Mouse (Mus musculus) midbrain, embryonic 14.5 days (tissue): ENCODE data around the gene Rxra. TPM values are rescaled to one million over a fixed set of nuclear protein-coding genes. Genes with fewer than 3 reads are reported as not detected.

Source experiments
- ATAC-seq: fragments of 200-750 bp; cut with Nextera tagmentation; 2 replicates; pipeline ENCODE4 v1.8.0; 2017; ENCODE audit warnings: moderate number of reproducible peaks, moderate library complexity; ENCODE audit not compliant: low FRiP score, low TSS enrichment
- DNase-seq: peaks from one replicate; pipeline ENCODE4 v3.0.0-alpha.2; 2015
- H3K27ac ChIP-seq: fragments of 300-500 bp; sonication (generic); replicated peaks from 2 replicates; pipeline ENCODE4 v1.5.1; 2014; ENCODE audit warnings: mild to moderate bottlenecking, low read depth, low read length, moderate library complexity
- H3K27me3 ChIP-seq: fragments of 300-500 bp; sonication (generic); 2 replicates; pipeline ENCODE4 v1.6.1; 2014; ENCODE audit warnings: low read length, control low read depth, mixed read lengths; ENCODE audit not compliant: control insufficient read depth, insufficient read depth
- H3K36me3 ChIP-seq: fragments of 300-500 bp; sonication (generic); 2 replicates; pipeline ENCODE4 v1.6.1; 2014; ENCODE audit warnings: low read length, control low read depth; ENCODE audit not compliant: control insufficient read depth, insufficient read depth
- H3K4me1 ChIP-seq: fragments of 300-500 bp; sonication (generic); 2 replicates; pipeline ENCODE4 v1.6.1; 2014; ENCODE audit warnings: mild to moderate bottlenecking, antibody characterized with exemption, low read length, control low read depth; ENCODE audit not compliant: control insufficient read depth, insufficient read depth
- H3K4me2 ChIP-seq: fragments of 300-500 bp; sonication (generic); 2 replicates; pipeline ENCODE4 v1.6.1; 2014; ENCODE audit warnings: mild to moderate bottlenecking, low read length, moderate library complexity
- H3K4me3 ChIP-seq: fragments of 300-500 bp; sonication (generic); replicated peaks from 2 replicates; pipeline ENCODE4 v1.5.1; 2014; ENCODE audit warnings: low read depth, low read length
- H3K9ac ChIP-seq: fragments of 300-500 bp; sonication (generic); replicated peaks from 2 replicates; pipeline ENCODE4 v1.6.1; 2014; ENCODE audit warnings: mild to moderate bottlenecking, low read length, moderate library complexity
- H3K9me3 ChIP-seq: fragments of 300-500 bp; sonication (generic); 2 replicates; pipeline ENCODE4 v1.6.1; 2016; ENCODE audit warnings: low read length, control low read depth, mixed read lengths; ENCODE audit not compliant: control insufficient read depth
- WGBS: fragments of 180-500 bp; shearing (Covaris S2); extraction: QIAGEN DNeasy Blood & Tissue Kit; methylation state at CpG from one replicate; pipeline ENCODE4 v1.1.7; 2014; 5-methylcytosine and 5-hydroxymethylcytosine counted together
- polyA plus RNA-seq: library from polyadenylated mRNA; unstranded; fragments of >200 nt; fragmentation: Nextera tagmentation; extraction: Ambion mirVana; gene quantifications from 2 replicates; pipeline ENCODE4 v1.2.1, GENCODE M21; 2014

Rxra gene
- polyA plus RNA-seq, 1 experiment from 2014 or later: 2.5 TPM

GRCm38 (mm10) chr2:27743863-27744611, 67.8 kb downstream of the Rxra start:
- Histone ChIP-seq H3K9ac (no peak overlapping the region), H3K27ac (no peak overlapping the region), H3K9me3 (no peaks in the 10 kb centered on the region), H3K4me3 (no peak overlapping the region), H3K36me3 (peaks cover 4% of the 10 kb centered on the region; the same call in 1 of the 2 replicates), H3K4me2 (no peak overlapping the region), H3K27me3 (no peaks in the 10 kb centered on the region), H3K4me1 (peaks cover 44% of the 10 kb centered on the region)
- DNase-seq (no peak), ATAC-seq (no peak)
- 93% methylated on average over 7 of the region's 7 CpGs for WGBS

- Histone ChIP-seq H3K36me3 (peaks cover 4% of the 10 kb centered on the region; the same call in 1 of the 2 replicates), H3K4me3 (no peak overlapping the region), H3K9ac (no peak overlapping the region), H3K9me3 (no peaks in the 10 kb centered on the region), H3K4me1 (peaks cover 37% of the 10 kb centered on the region), H3K4me2 (no peak overlapping the region), H3K27me3 (no peaks in the 10 kb centered on the region), H3K27ac (no peak overlapping the region)
- ATAC-seq (no peak), DNase-seq (no peak)
- WGBS: 71% methylated on average over 13 of the region's 13 CpGs
Measured at GRCm38 (mm10) chr2:27744612-27745351, 68.5 kb downstream of the Rxra start.

GRCm38 (mm10) chr2:27745673-27746620, 69.7 kb downstream of the Rxra start:
- no peaks in the 10 kb centered on the region for H3K9me3 ChIP-seq
- H3K4me3 ChIP-seq: no peak overlapping the region
- H3K9ac ChIP-seq: peak overlapping the region; percentile 29; the same call in 1 of the 2 replicates
- DNase-seq (peak; percentile 79), ATAC-seq (no peak; the same call in 1 of the 2 replicates)
- peaks cover 26% of the 10 kb centered on the region for H3K4me1 ChIP-seq
- no peaks in the 10 kb centered on the region for H3K27me3 ChIP-seq
- H3K27ac ChIP-seq: peak overlapping the region; percentile 52
- H3K4me2 ChIP-seq: no peak overlapping the region
- H3K36me3 ChIP-seq: peaks cover 4% of the 10 kb centered on the region; the same call in 1 of the 2 replicates
- 16% methylated on average over 18 of the region's 18 CpGs for WGBS

- Histone ChIP-seq H3K27me3 (no peaks in the 10 kb centered on the region), H3K4me3 (no peak overlapping the region), H3K9ac (no peak overlapping the region), H3K4me2 (no peak overlapping the region), H3K9me3 (no peaks in the 10 kb centered on the region), H3K36me3 (peaks cover 4% of the 10 kb centered on the region; the same call in 1 of the 2 replicates), H3K4me1 (peaks cover 23% of the 10 kb centered on the region), H3K27ac (0 out of 2 replicates have a peak overlapping the region, but pooled peaks have one; percentile 22)
- 24% methylated on average over 2 of the region's 2 CpGs for WGBS
- DNase-seq (peak; percentile 26), ATAC-seq (no peak)
Measured at GRCm38 (mm10) chr2:27746854-27747253, 70.6 kb downstream of the Rxra start.

GRCm38 (mm10) chr2:27748984-27749383, 72.7 kb downstream of the Rxra start:
- peaks cover 23% of the 10 kb centered on the region for H3K4me1 ChIP-seq
- no peaks in the 10 kb centered on the region for H3K27me3 ChIP-seq
- 89% methylated on average over 11 of the region's 11 CpGs for WGBS
- no peak overlapping the region for H3K4me3 ChIP-seq
- ATAC-seq (no peak), DNase-seq (no peak)
- H3K4me2 ChIP-seq: no peak overlapping the region
- peaks cover 9% of the 10 kb centered on the region; the same call in 1 of the 2 replicates for H3K36me3 ChIP-seq
- no peak overlapping the region for H3K27ac ChIP-seq
- no peaks in the 10 kb centered on the region for H3K9me3 ChIP-seq
- no peak overlapping the region for H3K9ac ChIP-seq

GRCm38 (mm10) chr2:27750399-27751134, 74.3 kb downstream of the Rxra start:
- Histone ChIP-seq H3K27ac (no peak overlapping the region), H3K27me3 (no peaks in the 10 kb centered on the region), H3K9me3 (no peaks in the 10 kb centered on the region), H3K9ac (no peak overlapping the region), H3K4me2 (no peak overlapping the region), H3K4me1 (peaks cover 17% of the 10 kb centered on the region), H3K36me3 (peaks cover 13% of the 10 kb centered on the region), H3K4me3 (no peak overlapping the region)
- WGBS: 91% methylated on average over 12 of the region's 12 CpGs
- ATAC-seq (no peak), DNase-seq (no peak)

- WGBS: 87% methylated on average over 7 of the region's 7 CpGs
- Histone ChIP-seq H3K9me3 (no peaks in the 10 kb centered on the region), H3K27me3 (no peaks in the 10 kb centered on the region), H3K4me1 (peaks cover 11% of the 10 kb centered on the region), H3K36me3 (peaks cover 17% of the 10 kb centered on the region), H3K27ac (no peak overlapping the region), H3K4me3 (no peak overlapping the region), H3K4me2 (no peak overlapping the region), H3K9ac (no peak overlapping the region)
- ATAC-seq (no peak), DNase-seq (no peak)
Measured at GRCm38 (mm10) chr2:27751135-27751519, 74.9 kb downstream of the Rxra start.

- Histone ChIP-seq H3K9me3 (no peaks in the 10 kb centered on the region), H3K27me3 (no peaks in the 10 kb centered on the region), H3K4me2 (no peak overlapping the region), H3K4me3 (no peak overlapping the region), H3K27ac (no peak overlapping the region), H3K4me1 (peaks cover 4% of the 10 kb centered on the region), H3K36me3 (peaks cover 17% of the 10 kb centered on the region), H3K9ac (no peak overlapping the region)
- DNase-seq (no peak), ATAC-seq (no peak)
- 95% methylated on average over 4 of the region's 4 CpGs for WGBS
Measured at GRCm38 (mm10) chr2:27751803-27752202, 75.6 kb downstream of the Rxra start.
